Mouse (Mus musculus): ENCODE data around the gene Spag9. TPM values are rescaled to one million over a fixed set of nuclear protein-coding genes. Genes with fewer than 3 reads are reported as not detected.

The Spag9 gene
- total and polyA plus RNA-seq, 2 experiments from 2014 or later, result 89.1 to 110 TPM

DNA sequence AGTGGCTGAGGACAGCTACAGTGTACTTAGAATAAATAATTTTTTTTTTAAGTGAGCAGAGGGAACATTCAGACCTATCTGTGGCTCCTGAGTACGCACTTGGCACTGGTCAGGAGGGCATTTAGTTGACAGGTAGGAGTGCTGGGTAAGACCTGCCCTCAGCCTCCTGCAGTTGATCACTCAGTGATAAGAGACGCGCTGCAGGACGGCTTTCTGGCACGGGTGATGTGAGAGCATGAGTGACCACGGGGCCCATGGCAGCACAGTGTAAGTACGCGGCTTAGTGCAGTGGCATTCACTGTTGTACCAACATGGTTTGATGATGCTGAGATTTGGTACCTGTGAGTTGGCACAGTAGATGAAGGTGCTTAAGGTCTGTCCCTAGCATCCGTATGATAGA is 130.8 kb downstream of the Spag9 start:
- H3K9ac ChIP-seq (replicated peaks; ENCODE audit: low read length), result no peak overlapping the region
- ATAC-seq (0 out of 2 replicates have a peak, but pooled peaks have one; percentile 4), DNase-seq (ENCODE audit: low spot score) (no peak)
- H3K4me3 ChIP-seq (ENCODE audit: low read length), result no peak overlapping the region
- TF ChIP-seq CTCF (IDR thresholded peaks at IDR 0.05; ENCODE audit: low read depth), result no peak
- no peaks in the 10 kb centered on the region for H3K9me3 ChIP-seq (ENCODE audit: low read length)
- H3K27me3 ChIP-seq (ENCODE audit: insufficient read depth, low read length), result no peaks in the 10 kb centered on the region
- H3K36me3 ChIP-seq (ENCODE audit: insufficient read depth, low read length), result peaks cover 12% of the 10 kb centered on the region
- 91% methylated on average over 9 of the region's 9 CpGs for WGBS
- H3K4me1 ChIP-seq (ENCODE audit: insufficient read depth, low read length), result peaks cover 7% of the 10 kb centered on the region; the same call in 1 of the 2 replicates
- no peak overlapping the region for H3K4me2 ChIP-seq (ENCODE audit: low read depth, low read length)
- no peak overlapping the region for H3K27ac ChIP-seq

DNA sequence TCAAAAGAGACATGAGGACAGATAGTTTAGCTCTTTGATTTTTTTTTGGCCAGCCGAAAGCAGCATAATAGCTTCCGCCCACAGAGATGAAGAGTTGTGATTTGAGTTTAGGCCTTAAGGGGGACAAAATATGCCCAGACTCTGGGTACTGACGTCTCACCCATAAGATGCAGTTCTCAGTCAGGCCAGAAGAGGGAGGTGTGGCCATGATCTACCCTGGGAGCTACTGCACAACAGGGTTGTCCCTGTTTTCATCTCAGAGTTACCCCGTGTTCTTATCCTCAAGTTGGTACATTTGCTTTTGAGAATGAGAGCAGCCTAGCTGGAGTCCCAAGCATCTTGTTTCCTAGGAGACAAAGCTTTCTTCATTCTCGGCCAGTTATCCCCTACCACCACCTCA is 132.1 kb downstream of the Spag9 start:
- H3K9me3 ChIP-seq (ENCODE audit: low read length), result no peaks in the 10 kb centered on the region
- no peak overlapping the region for H3K4me2 ChIP-seq (ENCODE audit: low read depth, low read length)
- WGBS, result 29% methylated on average over 5 of the region's 5 CpGs
- TF ChIP-seq CTCF (IDR thresholded peaks at IDR 0.05; ENCODE audit: low read depth), result peak; percentile 93
- no peak overlapping the region for H3K4me3 ChIP-seq (ENCODE audit: low read length)
- no peak overlapping the region for H3K9ac ChIP-seq (replicated peaks; ENCODE audit: low read length)
- peaks cover 8% of the 10 kb centered on the region for H3K36me3 ChIP-seq (ENCODE audit: insufficient read depth, low read length)
- H3K4me1 ChIP-seq (ENCODE audit: insufficient read depth, low read length), result peaks cover 7% of the 10 kb centered on the region; the same call in 1 of the 2 replicates
- peak; percentile 93 for DNase-seq (ENCODE audit: low spot score)
- 0 out of 2 replicates have a peak overlapping the region, but pooled peaks have one; percentile 12 for H3K27ac ChIP-seq
- ATAC-seq, result peak; percentile 90
- H3K27me3 ChIP-seq (ENCODE audit: insufficient read depth, low read length), result no peaks in the 10 kb centered on the region

DNA sequence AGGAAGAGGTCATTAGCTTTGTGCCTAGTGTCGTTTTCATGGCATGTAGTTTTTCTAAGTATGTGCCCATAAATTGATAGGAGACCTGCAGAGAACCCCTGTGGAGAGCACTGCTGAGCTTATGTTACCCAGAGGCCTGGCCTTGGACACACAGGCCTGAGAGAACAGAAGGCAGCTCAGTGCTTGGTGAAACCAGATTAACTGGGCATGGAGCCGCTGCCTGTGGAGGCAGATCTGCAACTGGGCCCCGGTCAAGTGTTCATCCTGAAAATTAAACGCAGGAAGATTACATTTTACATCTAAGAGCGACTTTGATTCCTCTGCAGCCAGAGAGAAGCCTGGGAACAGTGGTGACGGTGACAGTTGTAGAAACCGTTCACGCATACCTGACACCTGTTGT is 132.6 kb downstream of the Spag9 start:
- no peak for TF ChIP-seq CTCF (IDR thresholded peaks at IDR 0.05; ENCODE audit: low read depth)
- no peak for DNase-seq (ENCODE audit: low spot score)
- WGBS, result 72% methylated on average over 8 of the region's 8 CpGs
- H3K9ac ChIP-seq (replicated peaks; ENCODE audit: low read length), result no peak overlapping the region
- peaks cover 7% of the 10 kb centered on the region; the same call in 1 of the 2 replicates for H3K4me1 ChIP-seq (ENCODE audit: insufficient read depth, low read length)
- no peaks in the 10 kb centered on the region for H3K9me3 ChIP-seq (ENCODE audit: low read length)
- peaks cover 7% of the 10 kb centered on the region for H3K36me3 ChIP-seq (ENCODE audit: insufficient read depth, low read length)
- ATAC-seq, result no peak
- H3K27ac ChIP-seq, result 0 out of 2 replicates have a peak overlapping the region, but pooled peaks have one; percentile 12
- no peak overlapping the region for H3K4me2 ChIP-seq (ENCODE audit: low read depth, low read length)
- no peaks in the 10 kb centered on the region for H3K27me3 ChIP-seq (ENCODE audit: insufficient read depth, low read length)
- H3K4me3 ChIP-seq (ENCODE audit: low read length), result no peak overlapping the region

DNA sequence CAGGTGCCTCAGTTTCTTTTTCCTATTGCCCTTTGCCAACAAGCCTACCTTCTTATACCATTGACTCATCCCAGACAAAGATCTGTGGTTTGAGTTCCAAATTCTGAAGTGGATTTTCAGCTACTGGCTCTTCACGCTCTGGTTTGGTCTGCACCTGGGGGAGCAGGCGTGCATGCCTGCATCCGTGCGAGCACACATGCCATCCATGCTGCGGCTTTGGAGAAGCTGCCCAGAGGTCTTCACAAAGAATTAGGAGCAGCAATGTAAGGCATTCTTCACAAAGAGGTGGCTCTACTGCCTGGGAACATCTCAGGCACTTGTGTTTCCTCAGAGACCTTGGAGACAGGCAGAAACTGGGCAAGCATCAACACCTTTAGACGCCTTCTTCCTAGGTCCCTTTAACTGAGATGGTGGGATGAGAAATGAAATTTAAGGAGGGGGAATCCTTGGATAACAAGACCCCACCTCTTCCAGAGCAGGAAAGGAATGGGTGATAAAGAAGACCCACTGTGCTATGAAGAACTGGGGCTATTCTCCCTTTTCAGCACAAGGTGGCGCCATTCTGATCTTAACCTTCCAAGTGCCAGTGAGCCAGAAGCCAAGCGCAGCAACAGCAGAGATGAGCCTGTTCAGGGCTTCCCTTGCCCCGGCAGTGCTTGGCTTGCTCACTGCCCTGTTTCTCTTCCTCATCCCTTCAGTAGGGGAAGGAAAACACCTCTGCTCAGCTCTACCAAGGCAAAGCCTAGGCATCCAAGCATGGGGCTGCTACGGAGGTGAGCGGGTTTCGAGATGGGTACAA is 133.6 kb downstream of the Spag9 start:
- Histone ChIP-seq H3K4me1 (ENCODE audit: insufficient read depth, low read length) (peaks cover 8% of the 10 kb centered on the region), H3K36me3 (ENCODE audit: insufficient read depth, low read length) (no peaks in the 10 kb centered on the region), H3K27me3 (ENCODE audit: insufficient read depth, low read length) (no peaks in the 10 kb centered on the region), H3K9ac (replicated peaks; ENCODE audit: low read length) (no peak overlapping the region; the same call in 1 of the 2 replicates), H3K4me2 (ENCODE audit: low read depth, low read length) (no peak overlapping the region), H3K9me3 (ENCODE audit: low read length) (no peaks in the 10 kb centered on the region), H3K27ac (peak overlapping the region; percentile 32; the same call in 1 of the 2 replicates), H3K4me3 (ENCODE audit: low read length) (no peak overlapping the region)
- DNase-seq (ENCODE audit: low spot score) (peak; percentile 92), ATAC-seq (peak; percentile 27; the same call in 1 of the 2 replicates)
- TF ChIP-seq CTCF (IDR thresholded peaks at IDR 0.05; ENCODE audit: low read depth), result peak; percentile 93
- 62% methylated on average over 12 of the region's 12 CpGs for WGBS

DNA sequence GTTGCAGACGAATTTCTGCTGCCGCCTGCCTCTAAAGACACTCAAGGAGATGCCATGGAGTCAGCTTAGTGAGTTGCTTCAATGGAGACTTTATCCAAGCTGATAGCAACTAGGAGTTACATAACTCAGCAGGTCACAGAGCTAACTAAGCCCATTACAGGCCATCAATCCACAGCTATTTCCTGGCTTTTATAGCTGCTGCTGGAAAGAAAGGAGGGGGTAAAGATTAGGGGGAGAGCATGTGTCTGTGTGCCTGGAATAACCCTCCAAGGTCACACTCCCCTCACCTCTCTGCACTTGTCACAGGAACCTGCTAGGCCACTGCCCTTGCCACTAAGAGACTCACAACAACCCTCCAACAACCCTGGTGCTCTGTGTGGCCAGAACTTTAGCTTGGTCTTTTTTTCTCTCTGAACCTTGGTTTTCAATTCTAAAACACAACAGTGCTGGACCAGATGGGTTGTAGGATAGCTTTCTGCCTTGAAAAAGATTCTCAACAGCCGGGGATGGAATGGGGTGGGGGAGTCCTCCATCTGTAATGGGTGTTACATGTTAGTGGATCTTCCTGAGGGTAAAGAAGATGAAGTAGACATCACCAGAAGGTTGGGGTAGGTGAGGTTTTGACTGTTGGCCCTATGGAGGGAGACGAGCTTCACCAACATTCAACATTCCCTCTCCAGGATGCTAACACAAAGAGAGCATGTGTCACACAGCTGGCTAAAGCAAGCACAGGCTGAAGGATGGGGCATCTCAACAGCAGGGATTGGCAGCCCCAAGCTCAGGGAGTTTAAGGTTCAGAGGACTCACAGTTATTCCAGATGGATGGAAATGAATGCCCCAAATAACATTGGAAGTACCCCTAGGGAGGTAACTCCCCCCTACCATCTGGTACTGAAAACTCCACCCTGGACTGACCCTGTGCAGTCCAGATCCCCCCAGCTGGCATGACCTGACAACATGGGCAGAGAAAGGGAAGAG is 134.5 kb downstream of the Spag9 start:
- H3K36me3 ChIP-seq (ENCODE audit: insufficient read depth, low read length), result no peaks in the 10 kb centered on the region
- 66% methylated on average over 4 of the region's 4 CpGs for WGBS
- H3K9ac ChIP-seq (replicated peaks; ENCODE audit: low read length), result no peak overlapping the region; the same call in 1 of the 2 replicates
- peak overlapping the region; percentile 32; the same call in 1 of the 2 replicates for H3K27ac ChIP-seq
- H3K9me3 ChIP-seq (ENCODE audit: low read length), result no peaks in the 10 kb centered on the region
- no peaks in the 10 kb centered on the region for H3K27me3 ChIP-seq (ENCODE audit: insufficient read depth, low read length)
- DNase-seq (ENCODE audit: low spot score) (no peak), ATAC-seq (no peak)
- TF ChIP-seq CTCF (IDR thresholded peaks at IDR 0.05; ENCODE audit: low read depth), result no peak
- peaks cover 11% of the 10 kb centered on the region for H3K4me1 ChIP-seq (ENCODE audit: insufficient read depth, low read length)
- H3K4me3 ChIP-seq (ENCODE audit: low read length), result no peak overlapping the region
- no peak overlapping the region for H3K4me2 ChIP-seq (ENCODE audit: low read depth, low read length)

DNA sequence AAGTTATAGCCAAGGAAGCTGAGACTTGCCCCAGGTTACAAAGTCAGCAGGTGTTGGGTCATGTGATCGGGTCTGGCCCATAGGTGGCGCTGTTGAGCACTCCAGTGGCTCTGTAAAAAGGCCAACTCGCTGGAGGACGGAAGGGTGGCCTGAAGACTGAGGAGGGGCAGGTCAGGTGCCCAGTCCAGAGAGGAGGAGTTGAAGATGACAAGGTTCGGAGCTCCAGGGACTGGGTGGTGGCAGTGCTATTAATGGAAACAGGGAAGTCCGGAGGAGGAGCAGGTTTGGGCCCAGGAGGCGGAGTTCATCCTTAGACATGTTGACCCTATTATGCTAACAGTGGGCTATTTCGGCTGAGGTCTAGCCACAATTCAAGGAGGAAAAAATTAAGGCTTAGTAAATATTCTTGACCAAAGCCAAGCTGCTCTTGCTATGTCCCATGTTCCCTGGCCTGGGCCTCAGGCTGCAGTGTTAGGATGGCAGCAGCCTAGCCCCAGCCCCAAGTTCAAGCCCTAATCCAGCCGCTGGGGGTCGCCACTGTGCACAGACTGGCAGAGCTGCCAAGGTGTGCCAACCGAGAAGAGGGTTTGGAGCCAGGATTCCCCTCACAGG is 137.6 kb downstream of the Spag9 start:
- peak; percentile 89 for DNase-seq (ENCODE audit: low spot score)
- 17% methylated on average over 11 of the region's 11 CpGs for WGBS

More for the DNA sequence above, 137.6 kb downstream of the Spag9 start:
- Histone ChIP-seq H3K27me3 (ENCODE audit: insufficient read depth, low read length) (no peaks in the 10 kb centered on the region), H3K27ac (peak overlapping the region; percentile 49), H3K4me3 (ENCODE audit: low read length) (no peak overlapping the region), H3K4me2 (ENCODE audit: low read depth, low read length) (peak overlapping the region; percentile 21; the same call in 1 of the 2 replicates), H3K9ac (replicated peaks; ENCODE audit: low read length) (0 out of 2 replicates have a peak overlapping the region, but pooled peaks have one; percentile 17), H3K9me3 (ENCODE audit: low read length) (no peaks in the 10 kb centered on the region), H3K4me1 (ENCODE audit: insufficient read depth, low read length) (peaks cover 27% of the 10 kb centered on the region), H3K36me3 (ENCODE audit: insufficient read depth, low read length) (no peaks in the 10 kb centered on the region)
- peak; percentile 95 for TF ChIP-seq CTCF (IDR thresholded peaks at IDR 0.05; ENCODE audit: low read depth)
- ATAC-seq, result peak; percentile 70
